Mouse (Mus musculus) layer of hippocampus, adult 9-10 months (tissue): ENCODE results near the gene Gm14288.
"Not testable (repeated sequence)": the region's sequence is repeated elsewhere in the genome, so short reads cannot be mapped to it uniquely, and the experiment has no call there.

Experiments used
- DNase-seq: peaks from one replicate; pipeline ENCODE4 v3.0.0; 2022; ENCODE audit warnings: low spot score

The Gm14288 gene

DNA sequence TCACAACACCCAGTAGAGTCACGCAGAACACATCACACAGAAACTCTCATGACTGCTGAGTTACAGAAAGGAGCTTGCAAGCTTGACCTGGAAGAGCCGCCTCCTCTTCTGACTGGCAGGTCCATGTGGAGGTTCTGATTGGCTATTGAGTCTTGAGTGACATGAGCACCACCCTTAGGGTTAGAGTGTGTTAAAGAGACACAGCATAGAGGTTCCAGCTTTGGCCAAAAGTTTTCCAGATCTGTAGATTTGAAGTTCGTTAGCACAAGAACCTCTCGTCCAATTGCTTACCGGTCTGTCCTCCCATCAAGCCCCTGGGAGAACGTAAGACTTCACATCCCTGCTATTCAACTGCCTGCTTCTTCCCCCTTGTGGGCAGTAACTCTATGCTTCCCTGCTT is at the start of gene Gm14288:
Gm14288 (minus strand) TSS at position 101 of the 400 bp plus-strand sequence.
- DNase-seq: not testable (repeated sequence)

- not testable (repeated sequence) for DNase-seq
Measured at GRCm38 (mm10) chr2:175741237-175741636, 59.7 kb downstream of the Gm14288 start, which contains the start of gene Gm2007. Gene Gm2007, plus strand, starts transcription at chr2:175741537.
